Mouse (Mus musculus) kidney, adult 10 weeks (tissue): ENCODE results near the gene Rpl35. TPM values are rescaled to one million over a fixed set of nuclear protein-coding genes. Genes with fewer than 3 reads are reported as not detected.

ENCODE experiments used
- polyA plus RNA-seq: library from polyadenylated mRNA; stranded (reverse); fragments of 350-450 nt; fragmentation: Illumina TruSeq; extraction: RNeasy Lipid Tissue Mini Kit (QIAGEN cat#74804); gene quantifications from one replicate; pipeline ENCODE4 v1.2.3, GENCODE M21; 2014; ENCODE audit warnings: low read depth, low replicate concordance

The Rpl35 gene
- polyA plus RNA-seq = 44.2 TPM

DNA sequence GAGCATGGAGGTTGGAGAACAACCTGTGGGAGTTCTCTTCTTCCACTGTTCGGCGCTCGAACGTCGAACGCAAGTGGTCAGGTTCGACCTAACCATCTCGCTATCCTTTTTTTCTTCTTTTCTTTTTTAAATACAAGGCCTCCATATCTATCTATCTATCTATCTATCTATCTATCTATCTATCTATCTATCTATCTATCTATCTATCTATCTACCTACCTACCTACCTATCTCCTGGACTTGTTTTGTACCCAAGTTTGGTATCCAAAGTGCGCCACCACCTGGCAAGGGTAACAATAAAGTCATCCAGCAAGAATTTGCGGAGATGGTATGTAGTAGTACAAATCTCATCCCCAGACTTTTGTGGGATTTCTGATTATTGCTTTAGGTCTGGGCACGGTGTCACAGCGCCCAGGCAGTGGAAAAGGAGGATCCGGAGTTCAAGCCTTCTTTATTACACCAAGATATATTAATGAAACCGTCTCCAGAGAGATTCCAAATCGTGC is at the start of gene Rpl35:
Gene Rpl35 (minus strand): TSS at position 51 of the 506 bp plus-strand sequence.

DNA sequence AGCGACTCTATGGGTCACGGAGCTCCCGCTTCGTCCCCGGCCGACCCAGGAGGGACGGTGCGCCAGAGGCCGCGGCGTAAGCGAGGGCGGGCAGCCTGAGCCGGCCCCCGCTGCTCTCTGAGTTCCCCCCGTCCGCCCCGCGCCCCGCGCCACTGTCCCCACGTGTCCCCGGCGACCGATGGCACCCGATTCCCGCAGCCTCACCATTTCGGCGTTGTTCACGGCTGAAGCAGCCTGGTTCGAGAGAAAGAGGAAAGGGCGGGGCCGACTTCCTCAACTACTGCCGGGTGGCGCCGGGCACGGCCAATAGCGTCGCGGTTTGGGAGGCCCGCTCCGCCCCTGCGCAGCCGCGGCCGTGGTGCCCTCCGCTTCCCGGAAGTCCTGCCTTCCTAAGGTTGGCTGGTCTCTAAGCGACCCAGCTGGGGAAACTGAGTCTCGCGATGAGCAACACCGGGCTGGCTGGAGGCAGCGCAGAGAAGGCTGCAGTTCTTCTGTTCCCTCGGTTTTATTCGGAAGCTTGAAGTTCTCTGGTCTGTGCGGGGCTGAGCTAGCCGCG is 466 bp downstream of the Rpl35 start, which contains the start of gene Arpc5l:
Gene Arpc5l (plus strand): TSS at position 469 of the 556 bp plus-strand sequence.

DNA sequence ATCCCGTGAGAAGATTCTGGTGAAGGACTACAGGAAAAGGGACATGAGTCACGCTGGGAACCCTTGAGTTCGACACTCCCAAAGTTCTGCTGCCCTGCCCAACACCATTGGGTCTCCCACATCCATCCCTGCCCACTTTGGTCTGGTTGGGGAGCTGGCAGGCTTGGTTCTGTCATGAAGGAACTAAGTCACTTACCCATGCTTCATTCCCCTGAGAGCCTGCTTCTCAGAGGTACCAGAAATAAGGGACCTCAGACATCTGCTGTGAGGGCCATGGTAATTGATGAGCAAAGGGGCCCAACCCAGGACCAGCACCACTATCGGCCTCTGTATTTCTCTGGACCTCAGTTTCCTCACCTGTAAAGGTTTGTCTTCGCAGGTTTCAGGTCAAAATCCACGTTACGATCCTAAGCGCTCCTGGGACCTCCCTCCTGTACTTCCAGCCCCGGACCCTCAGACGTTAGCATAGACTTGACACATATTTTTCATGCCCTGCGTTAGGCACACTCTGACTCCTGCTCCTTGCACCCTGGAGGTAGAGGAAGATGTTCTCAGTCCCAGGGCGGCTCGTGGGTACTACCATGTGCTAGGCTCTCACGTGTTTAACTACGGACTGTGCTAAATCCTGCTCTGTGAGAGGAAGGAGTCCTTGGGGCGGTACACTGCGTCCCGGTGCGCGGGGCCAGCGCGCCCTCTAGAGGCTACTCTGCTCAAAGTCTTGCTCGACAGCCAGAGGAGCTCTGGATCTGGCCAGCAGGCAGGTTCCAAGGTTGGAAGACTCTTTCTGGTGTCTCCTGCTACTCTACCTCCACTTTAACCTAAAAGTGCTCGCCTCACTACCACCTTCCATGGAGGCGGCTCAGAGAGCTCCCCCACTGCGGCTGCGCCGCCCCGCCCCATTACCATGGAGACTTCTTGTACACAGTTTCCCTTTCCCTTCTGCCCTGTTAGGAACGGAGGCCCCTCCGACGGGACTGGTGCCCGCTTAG is 7.7 kb downstream of the Rpl35 start, which contains the start of gene Wdr38:
Gene Wdr38 (plus strand): TSS at position 91 of the 989 bp plus-strand sequence.

Other genes starting within 250 kb of the Rpl35 start
- gene Nr6a1, start 77.9 kb downstream of the Rpl35 start, polyA plus RNA-seq = 4.4 TPM
- 1.1 TPM for gene Olfml2a, start 73.6 kb downstream of the Rpl35 start, polyA plus RNA-seq
- 0.20 TPM for gene Wdr38, start 8.1 kb downstream of the Rpl35 start, polyA plus RNA-seq
- 196 TPM for gene Arpc5l, start 276 bp downstream of the Rpl35 start, polyA plus RNA-seq
- 38.2 TPM for gene Golga1, start 59.9 kb upstream of the Rpl35 start, polyA plus RNA-seq
- gene Scai, start 185.1 kb upstream of the Rpl35 start, polyA plus RNA-seq = 18.5 TPM
- 165 TPM for gene Ppp6c, start 220.8 kb upstream of the Rpl35 start, polyA plus RNA-seq